Mouse (Mus musculus) kidney, postnatal 25 days (tissue): ENCODE results near the gene Mgme1.

ENCODE experiments used
- DNase-seq, 2 experiments: peaks; one replicate each; pipeline ENCODE4 v3.0.0; 2021; ENCODE audit warnings: mixed read lengths in 2 of 2

The Mgme1 gene

GRCm38 (mm10) chr2:144308561-144308960 lies 38.1 kb downstream of the Mgme1 start:
- DNase-seq = peak; percentile 78 to 84

- DNase-seq = no peak
Observed at GRCm38 (mm10) chr2:144310273-144310672, 39.8 kb downstream of the Mgme1 start.

DNA sequence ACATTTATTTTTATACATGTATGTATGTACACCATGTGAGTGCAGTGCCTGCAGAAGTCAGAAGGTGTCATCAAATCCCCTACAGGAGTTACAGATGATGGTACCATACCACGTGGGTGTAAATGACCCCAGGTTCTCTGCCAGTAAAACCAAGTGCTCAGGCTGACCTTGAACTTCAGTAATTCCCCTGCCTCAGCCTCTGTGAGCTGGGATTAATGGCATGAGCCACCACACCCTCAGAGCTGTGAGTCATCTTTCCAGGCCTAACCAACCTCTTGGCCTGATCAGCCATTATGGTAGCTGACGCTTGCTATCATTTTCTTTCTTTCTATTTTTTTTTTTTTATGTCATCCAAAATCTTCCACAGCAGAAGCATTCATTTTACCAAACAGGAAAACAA lies 40.9 kb downstream of the Mgme1 start:
- DNase-seq = no peak

DNA sequence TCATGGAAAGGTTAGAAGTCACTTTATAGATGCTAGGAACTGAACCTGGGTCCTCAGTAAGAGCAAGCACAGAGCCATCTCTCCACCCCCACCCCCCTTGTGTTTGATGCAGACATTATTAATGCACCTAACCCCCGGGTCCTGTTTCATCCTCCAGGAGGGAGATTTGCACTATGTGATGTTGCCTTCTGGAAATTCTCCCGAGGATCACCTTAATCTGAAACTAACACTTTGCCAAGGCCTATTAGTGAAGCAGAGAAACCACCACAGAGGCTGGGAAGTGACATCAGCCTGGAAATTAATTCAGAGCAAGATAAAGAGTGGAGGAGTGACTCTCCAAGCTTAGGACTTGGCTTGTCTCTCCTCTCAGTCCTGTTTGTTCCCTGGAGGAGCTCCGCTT lies 53.8 kb downstream of the Mgme1 start:
- DNase-seq = no peak

GRCm38 (mm10) chr2:144329451-144329850 lies 59.0 kb downstream of the Mgme1 start:
- no peak for DNase-seq

DNA sequence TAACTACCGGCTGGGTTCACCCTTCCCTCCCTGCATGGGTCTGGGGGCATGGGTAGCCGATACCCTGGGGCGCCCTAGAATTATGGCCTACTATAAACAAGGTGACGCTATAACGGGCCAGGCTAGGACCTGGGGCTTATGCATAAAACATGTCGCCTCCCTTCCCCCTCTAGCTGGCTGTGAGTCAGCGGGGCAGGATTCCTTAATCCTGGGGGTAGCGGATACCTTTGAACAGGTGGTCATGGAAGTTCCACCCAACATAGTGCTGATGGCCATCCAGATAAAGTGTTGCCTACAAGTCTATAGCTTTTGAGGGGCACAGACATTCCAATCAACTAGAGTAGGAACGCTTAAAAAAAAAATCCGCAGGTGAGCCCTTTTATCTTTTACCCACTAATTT lies 59.5 kb downstream of the Mgme1 start:
- DNase-seq = peak; percentile 27 to 41

DNA sequence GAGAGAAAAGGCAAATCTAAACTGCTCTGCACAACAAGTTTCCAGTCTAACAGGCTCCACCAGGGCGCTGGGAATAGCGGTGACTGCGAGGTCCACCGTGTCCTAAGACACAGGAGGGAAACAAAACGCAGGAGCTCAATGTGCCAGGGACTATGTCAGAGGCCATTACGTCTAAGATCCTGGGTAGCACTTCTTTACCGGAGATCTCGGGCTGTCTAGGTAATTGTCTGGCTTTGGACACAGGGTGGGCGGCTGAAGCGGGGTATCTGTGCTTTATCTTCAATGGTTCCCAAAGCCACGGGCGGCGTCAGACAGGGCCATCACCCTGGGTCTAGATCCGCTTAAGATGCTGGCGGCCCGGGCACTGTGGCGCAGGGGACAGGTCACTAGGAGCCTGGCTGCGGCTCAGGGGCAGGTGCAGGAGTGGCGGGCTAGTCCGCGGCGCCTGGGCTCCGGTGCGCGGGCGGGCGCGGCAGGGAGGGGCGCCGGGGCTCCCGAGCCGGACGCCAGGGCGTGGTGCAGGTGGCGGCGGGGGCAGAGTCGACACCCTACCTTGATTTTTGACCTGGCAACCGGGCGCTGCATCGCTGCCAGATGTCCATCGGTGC lies 60.0 kb downstream of the Mgme1 start:
- peak; percentile 46 to 66 for DNase-seq
